Mouse (Mus musculus): ENCODE data around the gene Cplane1. TPM values are rescaled to one million over a fixed set of nuclear protein-coding genes. Genes with fewer than 3 reads are reported as not detected.

The Cplane1 gene
- polyA plus RNA-seq (2012; fragmentation: generic; extraction: Trizol), result 7.1 TPM
- long read RNA-seq, experiment 1, partial matches to known transcripts, result 8 of 10 reads
- long read RNA-seq, experiment 1, other reads (novel, unspliced or antisense), result 2 of 10 reads
- long read RNA-seq, experiment 2, partial matches to known transcripts, result 28 of 53 reads
- long read RNA-seq, experiment 2, other reads (novel, unspliced or antisense), result 25 of 53 reads

GRCm38 (mm10) chr15:8168591-8169265, at the start of gene Cplane1:
Cplane1 (plus strand) TSS chr15:8169106.
- H3ac ChIP-seq (ENCODE audit: control insufficient read depth, insufficient read length, low read depth), result peak within 1 kb of the TSS; percentile 91
- peak; percentile 8 for TF ChIP-seq MAX (IDR thresholded peaks at IDR 0.05)
- TF ChIP-seq FOSL1 (IDR thresholded peaks at IDR 0.05; ENCODE audit: insufficient read depth, low read length, poor library complexity, severe bottlenecking), result no peak

GRCm38 (mm10) chr15:8129281-8129680, 39.6 kb upstream of the Cplane1 start:
- Histone ChIP-seq H3K79me3 (ENCODE audit: low read depth) (peaks cover 4% of the 10 kb centered on the region), H3K27me3 (ENCODE audit: control insufficient read depth, insufficient read depth, insufficient read length) (no peaks in the 10 kb centered on the region), H3ac (ENCODE audit: control insufficient read depth, insufficient read length, low read depth) (no peak overlapping the region), H3K36me3 (ENCODE audit: control insufficient read depth, insufficient read depth) (peaks cover 87% of the 10 kb centered on the region), H3K4me3 (ENCODE audit: insufficient read depth, poor library complexity, severe bottlenecking) (no peak overlapping the region), H3K79me2 (ENCODE audit: control insufficient read depth, insufficient read depth) (no peaks in the 10 kb centered on the region)
- TF ChIP-seq USF1 (IDR thresholded peaks at IDR 0.05; ENCODE audit: low read depth), result no peak
- no peak for TF ChIP-seq MYOD1 (IDR thresholded peaks at IDR 0.05; ENCODE audit: control insufficient read depth, insufficient read length, low read depth)
- TF ChIP-seq CEBPB (IDR thresholded peaks at IDR 0.05; ENCODE audit: low read depth), result no peak
- TF ChIP-seq MYOG (IDR thresholded peaks at IDR 0.05; ENCODE audit: control insufficient read depth, extremely low read depth, insufficient read length), result no peak
- TF ChIP-seq CTCF (IDR thresholded peaks at IDR 0.05; ENCODE audit: control insufficient read depth, insufficient read depth, insufficient read length), result no peak
- no peak for TF ChIP-seq MAX (IDR thresholded peaks at IDR 0.05)
- TF ChIP-seq FOSL1 (IDR thresholded peaks at IDR 0.05; ENCODE audit: insufficient read depth, low read length, poor library complexity, severe bottlenecking), result no peak

More at GRCm38 (mm10) chr15:8168591-8169265, at the start of gene Cplane1:
- Histone ChIP-seq H3K36me3 (ENCODE audit: control insufficient read depth, insufficient read depth) (peaks cover 28% of the 10 kb centered on the region), H3K79me2 (ENCODE audit: control insufficient read depth, insufficient read depth) (peaks cover 25% of the 10 kb centered on the region), H3K4me3 (ENCODE audit: insufficient read depth, poor library complexity, severe bottlenecking) (peak within 1 kb of the TSS; percentile 91), H3K27me3 (ENCODE audit: control insufficient read depth, insufficient read depth, insufficient read length) (no peaks in the 10 kb centered on the region), H3K79me3 (ENCODE audit: low read depth) (peaks cover 18% of the 10 kb centered on the region)

GRCm38 (mm10) chr15:8131268-8131667, 37.6 kb upstream of the Cplane1 start:
- Histone ChIP-seq H3K79me3 (ENCODE audit: low read depth) (peaks cover 4% of the 10 kb centered on the region), H3K79me2 (ENCODE audit: control insufficient read depth, insufficient read depth) (no peaks in the 10 kb centered on the region), H3ac (ENCODE audit: control insufficient read depth, insufficient read length, low read depth) (no peak overlapping the region), H3K27me3 (ENCODE audit: control insufficient read depth, insufficient read depth, insufficient read length) (no peaks in the 10 kb centered on the region), H3K36me3 (ENCODE audit: control insufficient read depth, insufficient read depth) (peaks cover 98% of the 10 kb centered on the region), H3K4me3 (ENCODE audit: insufficient read depth, poor library complexity, severe bottlenecking) (no peak overlapping the region)
- TF ChIP-seq CEBPB (IDR thresholded peaks at IDR 0.05; ENCODE audit: low read depth) (no peak), USF1 (IDR thresholded peaks at IDR 0.05; ENCODE audit: low read depth) (no peak), MYOD1 (IDR thresholded peaks at IDR 0.05; ENCODE audit: control insufficient read depth, insufficient read length, low read depth) (no peak), FOSL1 (IDR thresholded peaks at IDR 0.05; ENCODE audit: insufficient read depth, low read length, poor library complexity, severe bottlenecking) (no peak)

- H3K4me3 ChIP-seq (ENCODE audit: insufficient read depth, poor library complexity, severe bottlenecking), result no peak overlapping the region
- no peaks in the 10 kb centered on the region for H3K27me3 ChIP-seq (ENCODE audit: control insufficient read depth, insufficient read depth, insufficient read length)
- H3K79me2 ChIP-seq (ENCODE audit: control insufficient read depth, insufficient read depth), result no peaks in the 10 kb centered on the region
- H3ac ChIP-seq (ENCODE audit: control insufficient read depth, insufficient read length, low read depth), result no peak overlapping the region
- TF ChIP-seq MAX (IDR thresholded peaks at IDR 0.05) (no peak), USF1 (IDR thresholded peaks at IDR 0.05; ENCODE audit: low read depth) (no peak), CTCF (IDR thresholded peaks at IDR 0.05; ENCODE audit: control insufficient read depth, insufficient read depth, insufficient read length) (no peak), CEBPB (IDR thresholded peaks at IDR 0.05; ENCODE audit: low read depth) (no peak), FOSL1 (IDR thresholded peaks at IDR 0.05; ENCODE audit: insufficient read depth, low read length, poor library complexity, severe bottlenecking) (no peak), MYOG (IDR thresholded peaks at IDR 0.05; ENCODE audit: control insufficient read depth, extremely low read depth, insufficient read length) (no peak), MYOD1 (IDR thresholded peaks at IDR 0.05; ENCODE audit: control insufficient read depth, insufficient read length, low read depth) (no peak)
- H3K36me3 ChIP-seq (ENCODE audit: control insufficient read depth, insufficient read depth), result peaks cover 98% of the 10 kb centered on the region
- peaks cover 4% of the 10 kb centered on the region for H3K79me3 ChIP-seq (ENCODE audit: low read depth)
Measured at GRCm38 (mm10) chr15:8131761-8132160, 37.1 kb upstream of the Cplane1 start.

- TF ChIP-seq MYOD1 (IDR thresholded peaks at IDR 0.05; ENCODE audit: control insufficient read depth, insufficient read length, low read depth) (no peak), MAX (IDR thresholded peaks at IDR 0.05) (no peak), FOSL1 (IDR thresholded peaks at IDR 0.05; ENCODE audit: insufficient read depth, low read length, poor library complexity, severe bottlenecking) (no peak), CEBPB (IDR thresholded peaks at IDR 0.05; ENCODE audit: low read depth) (no peak), CTCF (IDR thresholded peaks at IDR 0.05; ENCODE audit: control insufficient read depth, insufficient read depth, insufficient read length) (no peak), MYOG (IDR thresholded peaks at IDR 0.05; ENCODE audit: control insufficient read depth, extremely low read depth, insufficient read length) (no peak), USF1 (IDR thresholded peaks at IDR 0.05; ENCODE audit: low read depth) (no peak)
Measured at GRCm38 (mm10) chr15:8135606-8136005, 33.3 kb upstream of the Cplane1 start.

GRCm38 (mm10) chr15:8161841-8162240, 7.1 kb upstream of the Cplane1 start:
- Histone ChIP-seq H3ac (ENCODE audit: control insufficient read depth, insufficient read length, low read depth) (no peak overlapping the region), H3K36me3 (ENCODE audit: control insufficient read depth, insufficient read depth) (peaks cover 64% of the 10 kb centered on the region), H3K79me2 (ENCODE audit: control insufficient read depth, insufficient read depth) (no peaks in the 10 kb centered on the region), H3K4me3 (ENCODE audit: insufficient read depth, poor library complexity, severe bottlenecking) (no peak overlapping the region), H3K27me3 (ENCODE audit: control insufficient read depth, insufficient read depth, insufficient read length) (no peaks in the 10 kb centered on the region), H3K79me3 (ENCODE audit: low read depth) (no peaks in the 10 kb centered on the region)
- TF ChIP-seq MYOG (IDR thresholded peaks at IDR 0.05; ENCODE audit: control insufficient read depth, extremely low read depth, insufficient read length) (no peak), FOSL1 (IDR thresholded peaks at IDR 0.05; ENCODE audit: insufficient read depth, low read length, poor library complexity, severe bottlenecking) (no peak), CTCF (IDR thresholded peaks at IDR 0.05; ENCODE audit: control insufficient read depth, insufficient read depth, insufficient read length) (no peak), CEBPB (IDR thresholded peaks at IDR 0.05; ENCODE audit: low read depth) (no peak), USF1 (IDR thresholded peaks at IDR 0.05; ENCODE audit: low read depth) (no peak), MAX (IDR thresholded peaks at IDR 0.05) (no peak), MYOD1 (IDR thresholded peaks at IDR 0.05; ENCODE audit: control insufficient read depth, insufficient read length, low read depth) (no peak)

More at GRCm38 (mm10) chr15:8135606-8136005, 33.3 kb upstream of the Cplane1 start:
- H3K36me3 ChIP-seq (ENCODE audit: control insufficient read depth, insufficient read depth), result peaks cover 98% of the 10 kb centered on the region
- H3ac ChIP-seq (ENCODE audit: control insufficient read depth, insufficient read length, low read depth), result no peak overlapping the region
- H3K4me3 ChIP-seq (ENCODE audit: insufficient read depth, poor library complexity, severe bottlenecking), result no peak overlapping the region
- no peaks in the 10 kb centered on the region for H3K79me2 ChIP-seq (ENCODE audit: control insufficient read depth, insufficient read depth)
- no peaks in the 10 kb centered on the region for H3K27me3 ChIP-seq (ENCODE audit: control insufficient read depth, insufficient read depth, insufficient read length)
- H3K79me3 ChIP-seq (ENCODE audit: low read depth), result no peaks in the 10 kb centered on the region

All from C2C12 (cell line).